8 mouse cellular contexts compared by ENCODE assay signal in the genomic region with DNA sequence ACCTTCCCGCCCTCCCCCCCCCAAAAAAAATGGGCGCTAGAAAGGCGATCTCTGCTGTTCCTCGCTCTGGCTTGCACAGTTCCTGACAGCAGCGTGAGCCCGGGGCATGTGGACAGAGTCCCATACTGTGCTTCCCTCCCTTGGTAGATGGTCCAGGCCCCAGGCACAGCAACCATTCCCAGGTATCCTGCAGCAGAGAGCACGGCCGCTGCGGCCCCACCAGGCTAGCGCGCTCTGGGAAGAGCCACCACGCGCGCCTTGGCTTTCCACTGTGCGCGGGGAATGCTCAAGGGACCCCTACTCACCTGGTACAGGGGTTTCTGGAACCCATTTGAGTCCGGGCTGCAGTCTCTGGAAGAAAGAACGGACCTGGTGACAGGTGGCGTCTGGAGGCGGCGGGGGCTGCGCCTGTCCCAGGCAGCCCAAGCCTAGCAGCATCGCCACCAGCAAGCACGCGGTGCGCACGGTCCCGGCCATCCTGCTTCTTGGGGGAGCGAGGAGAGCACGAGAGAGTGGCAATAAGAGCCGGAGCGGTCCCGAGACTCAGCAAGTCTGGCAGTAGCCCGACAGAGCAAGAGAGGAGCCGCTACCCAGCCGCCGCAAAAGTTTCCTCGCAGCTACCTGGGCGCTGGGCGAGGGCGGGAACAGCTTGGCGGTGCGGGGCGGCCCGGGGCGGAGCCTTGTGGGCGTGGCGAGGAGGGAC. TPM values are rescaled to one million over a fixed set of nuclear protein-coding genes. Genes with fewer than 3 reads are reported as not detected.
DNase-seq lines count a peak whose midpoint lies in the region; ATAC-seq lines count a peak whose summit lies in the region.

A gene (minus strand): TSS at position 623 of the 703 bp plus-strand sequence.

- H3K27me3 ChIP-seq in embryonic facial prominence, embryonic 12.5 days = no peaks in the 10 kb centered on the region
- no peaks in the 10 kb centered on the region for H3K27me3 ChIP-seq in heart, embryonic 11.5 days (ENCODE audit: control insufficient read depth, insufficient read depth, low read length)
- H3K27me3 ChIP-seq in lung, embryonic 15.5 days = no peaks in the 10 kb centered on the region

- 16% methylated on average over 44 of the region's 48 CpGs for WGBS in embryonic facial prominence, embryonic 12.5 days
- 23% methylated on average over 48 of the region's 48 CpGs for WGBS in heart, embryonic 11.5 days (ENCODE audit: insufficient replicate concordance)
- WGBS in lung, embryonic 15.5 days = 18% methylated on average over 48 of the region's 48 CpGs

- H3K4me2 ChIP-seq in embryonic facial prominence, embryonic 12.5 days (replicated peaks) = peak within 1 kb of the TSS; percentile 51
- H3K4me2 ChIP-seq in heart, embryonic 11.5 days = peak within 1 kb of the TSS; percentile 64
- H3K4me2 ChIP-seq in lung, embryonic 15.5 days = peak within 1 kb of the TSS; percentile 67

- H3K4me3 ChIP-seq in embryonic facial prominence, embryonic 12.5 days = peak within 1 kb of the TSS; percentile 62
- peak within 1 kb of the TSS; percentile 53 for H3K4me3 ChIP-seq in heart, embryonic 11.5 days (ENCODE audit: low read depth, low read length)
- peak within 1 kb of the TSS; percentile 49 for H3K4me3 ChIP-seq in lung, embryonic 15.5 days

- peak within 1 kb of the TSS; percentile 83 for H3K27ac ChIP-seq in embryonic facial prominence, embryonic 12.5 days
- H3K27ac ChIP-seq in heart, embryonic 11.5 days (ENCODE audit: low read depth, low read length) = peak within 1 kb of the TSS; percentile 79
- H3K27ac ChIP-seq in lung, embryonic 15.5 days = peak within 1 kb of the TSS; percentile 85

- ATAC-seq in frontal cortex, adult (ENCODE audit: low TSS enrichment) = peak; percentile 80
- peak; percentile 54 for ATAC-seq in embryonic facial prominence, embryonic 12.5 days (ENCODE audit: insufficient number of reproducible peaks, insufficient read depth, low FRiP score, low TSS enrichment)
- ATAC-seq in heart, embryonic 11.5 days (replicated peaks; ENCODE audit: insufficient number of reproducible peaks, low FRiP score, low TSS enrichment) = peak; percentile 85
- peak; percentile 37 for ATAC-seq in lung, embryonic 15.5 days (ENCODE audit: borderline replicate concordance, extremely low read depth, low FRiP score, low TSS enrichment)

- no peaks in the 10 kb centered on the region for H3K9me3 ChIP-seq in embryonic facial prominence, embryonic 12.5 days
- H3K9me3 ChIP-seq in heart, embryonic 11.5 days (replicated peaks; ENCODE audit: control insufficient read depth, low read length) = no peaks in the 10 kb centered on the region
- no peaks in the 10 kb centered on the region for H3K9me3 ChIP-seq in lung, embryonic 15.5 days

- 0 out of 2 replicates have a peak, but pooled peaks cover 11% of the 10 kb centered on the region for H3K4me1 ChIP-seq in embryonic facial prominence, embryonic 12.5 days
- H3K4me1 ChIP-seq in heart, embryonic 11.5 days (ENCODE audit: control insufficient read depth, insufficient read depth, low read length) = peaks cover 4% of the 10 kb centered on the region; the same call in 1 of the 2 replicates
- H3K4me1 ChIP-seq in lung, embryonic 15.5 days = peaks cover 21% of the 10 kb centered on the region

- H3K36me3 ChIP-seq in embryonic facial prominence, embryonic 12.5 days = no peaks in the 10 kb centered on the region
- H3K36me3 ChIP-seq in heart, embryonic 11.5 days (ENCODE audit: control insufficient read depth, insufficient read depth, low read length) = no peaks in the 10 kb centered on the region
- H3K36me3 ChIP-seq in lung, embryonic 15.5 days = no peaks in the 10 kb centered on the region

- no peak for DNase-seq in frontal cortex, postnatal 10 days (ENCODE audit: low spot score in 2 of 2)
- DNase-seq in kidney, adult 9 months = peak; percentile 52
- peak; percentile 36 for DNase-seq in right cerebral cortex, adult 18-20 months
- DNase-seq in urinary bladder, postnatal 36 days (ENCODE audit: low spot score in 2 of 2) = peak; percentile 42 to 54

- peak within 1 kb of the TSS; percentile 77 for H3K9ac ChIP-seq in embryonic facial prominence, embryonic 12.5 days
- peak within 1 kb of the TSS; percentile 66 for H3K9ac ChIP-seq in heart, embryonic 11.5 days (ENCODE audit: low read depth, low read length)
- peak within 1 kb of the TSS; percentile 47 for H3K9ac ChIP-seq in lung, embryonic 15.5 days

RNA-seq across cellular contexts. Expression of the gene that starts here (rescaled TPM):
- polyA plus RNA-seq in embryonic facial prominence, embryonic 12.5 days (2016; fragmentation: Nextera tagmentation; extraction: Ambion mirVana) = 863 and 926 TPM in 2 replicates
- 600 and 644 TPM in 2 replicates for polyA plus RNA-seq in heart, embryonic 11.5 days (2014; fragmentation: Nextera tagmentation; extraction: Ambion mirVana)
- polyA plus RNA-seq in lung, embryonic 15.5 days (2015; fragmentation: Nextera tagmentation; extraction: Ambion mirVana) = 436 and 445 TPM in 2 replicates

Comparison
In these comparisons a context has a peak if more than half of its experiments do, and no peak if none do; other contexts are left out.
1. DNase-seq: peak in kidney, adult 9 months (single experiment), right cerebral cortex, adult 18-20 months (single experiment) and urinary bladder, postnatal 36 days (2 of 2); none in frontal cortex, postnatal 10 days (0 of 2).
2. Peak in every context shown above with its lines, with median percentiles within 50 percentile points of each other: ATAC-seq, H3K27ac ChIP-seq, H3K4me2 ChIP-seq, H3K4me3 ChIP-seq and H3K9ac ChIP-seq.